Mouse (Mus musculus): ENCODE data around the gene S100a13. TPM values are rescaled to one million over a fixed set of nuclear protein-coding genes. Genes with fewer than 3 reads are reported as not detected.

S100a13 gene
- total RNA-seq (2021): 10 to 100 TPM; 20.9 to 21.8 TPM

DNA sequence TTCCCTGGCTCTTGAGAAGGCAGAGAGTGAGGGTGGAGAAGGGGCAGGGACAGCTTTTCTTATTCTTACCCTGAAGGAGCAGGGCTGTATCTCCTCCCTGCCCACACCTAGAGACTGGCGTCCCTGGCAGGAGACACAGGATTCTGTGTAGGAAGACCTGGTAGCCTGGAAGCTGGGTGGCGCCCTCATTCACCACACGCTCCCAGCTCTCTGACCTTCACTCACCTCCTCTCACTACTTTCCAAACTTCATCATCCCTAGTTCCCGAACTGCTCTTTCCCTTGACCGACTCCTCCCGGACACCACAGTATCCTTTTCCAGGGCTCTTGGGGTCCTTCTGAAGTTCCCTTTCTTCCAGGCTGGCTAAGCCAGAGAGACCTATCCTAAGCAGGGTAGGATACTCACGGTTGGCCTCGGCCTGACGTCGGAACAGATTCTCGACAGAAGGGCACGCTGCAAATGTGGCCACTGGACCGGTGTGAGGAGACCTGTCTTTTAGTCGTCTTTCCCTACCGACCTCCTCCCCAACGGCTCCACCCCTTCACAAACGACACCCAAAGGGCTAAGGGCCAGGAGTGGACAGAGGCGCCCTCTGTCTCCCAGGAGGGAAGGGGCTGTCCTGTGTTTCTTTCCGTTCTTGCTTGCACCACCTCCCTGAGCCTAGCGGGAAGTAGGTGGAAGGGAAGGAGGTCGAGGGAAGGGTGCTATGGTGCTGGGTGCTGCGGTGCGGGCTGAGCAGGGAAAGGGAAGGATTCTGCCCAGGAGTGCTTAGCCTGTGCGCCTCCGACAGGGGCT lies at the start of gene S100a13, which contains the start of gene S100a1:
S100a13 (plus strand) TSS at position 640 of the 795 bp plus-strand sequence.
S100a1 (minus strand) TSS at position 597 of the 795 bp plus-strand sequence.
- intact Hi-C loops (cut with DNase I): loop anchor here (5.0 kb wide), 1 partner anchor 138 kb away; the partner anchor contains the start of gene S100a7a
- peak; percentile 35 to 56 for DNase-seq (ENCODE audit: low spot score in 2 of 2)

GRCm38 (mm10) chr3:90464552-90465080 lies 49.6 kb upstream of the S100a13 start:
- no peak for DNase-seq (ENCODE audit: low spot score in 2 of 2)
- intact Hi-C loops (cut with DNase I): loop anchor here (5.0 kb wide), 1 partner anchor 32 kb away; the partner anchor contains the start of gene Ints3

DNA sequence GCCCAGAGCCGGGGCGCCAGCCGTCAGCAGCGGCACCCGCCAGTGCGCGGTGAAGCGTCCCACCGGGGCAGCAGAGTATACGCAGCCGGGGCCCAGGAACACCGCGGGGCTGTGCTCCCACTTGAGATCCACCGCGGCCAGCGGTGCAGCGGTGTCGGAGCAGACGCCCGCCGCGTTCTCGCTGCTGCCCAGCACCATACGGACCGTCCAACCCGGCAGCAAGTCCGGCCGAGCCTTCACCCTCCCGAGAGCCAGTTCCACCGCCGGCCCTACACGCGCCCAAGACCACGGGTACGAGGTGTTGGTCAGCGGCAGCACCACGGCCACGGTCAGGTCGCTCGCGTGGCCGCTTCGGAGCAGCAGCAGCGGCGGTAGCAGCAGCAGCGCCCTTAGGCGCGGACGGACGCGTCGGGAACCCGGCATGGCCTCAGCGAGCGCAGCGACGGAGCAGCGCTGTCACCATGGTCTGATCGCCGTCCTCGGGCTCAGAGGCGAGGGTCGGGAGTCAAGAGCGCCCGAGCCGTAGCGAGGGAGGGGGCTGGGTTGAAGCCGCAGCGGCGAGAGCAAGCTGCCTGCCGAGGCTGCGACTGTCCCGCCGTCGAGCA lies 49.1 kb upstream of the S100a13 start:
- no peak for DNase-seq (ENCODE audit: low spot score in 2 of 2)
- intact Hi-C loops (cut with DNase I): loop anchor here (5.0 kb wide), 1 partner anchor 33 kb away; the partner anchor contains the start of gene Ints3

DNA sequence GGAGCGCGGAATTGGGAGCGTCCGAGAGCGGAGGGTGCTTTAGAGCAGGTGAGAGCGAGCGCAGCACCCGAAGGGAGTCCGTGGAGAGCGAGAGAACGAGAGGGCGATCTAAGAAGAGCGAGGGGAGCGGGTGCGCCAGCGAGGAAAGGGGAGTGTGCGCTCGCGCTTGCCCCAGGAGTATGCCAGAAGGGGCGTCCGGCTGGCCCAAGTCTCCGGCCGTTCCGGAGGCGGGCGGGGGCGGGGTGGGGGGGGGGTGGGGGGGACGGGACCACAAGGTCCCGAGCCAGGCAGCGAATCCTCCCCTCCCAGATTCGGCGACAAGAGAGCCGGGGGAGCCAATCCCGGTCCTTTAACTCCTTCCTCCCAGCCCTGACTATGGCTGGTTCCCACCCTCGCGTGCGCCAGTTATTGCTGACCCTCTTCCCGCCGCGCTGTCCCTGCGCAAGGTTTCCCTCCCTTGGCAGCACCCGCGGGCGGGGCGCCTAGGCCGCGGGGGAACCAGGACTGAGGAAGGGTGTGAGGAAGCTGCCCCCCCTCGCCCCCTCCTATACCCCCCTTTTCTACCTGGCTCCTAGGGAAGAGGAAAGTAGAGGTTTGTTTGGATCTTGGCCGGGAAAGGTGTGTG lies 48.4 kb upstream of the S100a13 start, which contains the start of gene Npr1:
Npr1 (minus strand) TSS at position 181 of the 625 bp plus-strand sequence.
- intact Hi-C loops (cut with DNase I): loop anchor here (1.0 to 5.0 kb wide), 2 partner anchors 33 to 53 kb away; partner anchors contain the start of gene Ints3
- DNase-seq (ENCODE audit: low spot score in 2 of 2): no peak

GRCm38 (mm10) chr3:90466311-90466766 lies 47.9 kb upstream of the S100a13 start:
- intact Hi-C loops (cut with DNase I): loop anchor here (1.0 to 5.0 kb wide), 2 partner anchors 34 to 54 kb away; partner anchors contain the start of gene Ints3
- peak in 1 of 2 experiments; percentile 56 for DNase-seq (ENCODE audit: low spot score in 2 of 2)

DNA sequence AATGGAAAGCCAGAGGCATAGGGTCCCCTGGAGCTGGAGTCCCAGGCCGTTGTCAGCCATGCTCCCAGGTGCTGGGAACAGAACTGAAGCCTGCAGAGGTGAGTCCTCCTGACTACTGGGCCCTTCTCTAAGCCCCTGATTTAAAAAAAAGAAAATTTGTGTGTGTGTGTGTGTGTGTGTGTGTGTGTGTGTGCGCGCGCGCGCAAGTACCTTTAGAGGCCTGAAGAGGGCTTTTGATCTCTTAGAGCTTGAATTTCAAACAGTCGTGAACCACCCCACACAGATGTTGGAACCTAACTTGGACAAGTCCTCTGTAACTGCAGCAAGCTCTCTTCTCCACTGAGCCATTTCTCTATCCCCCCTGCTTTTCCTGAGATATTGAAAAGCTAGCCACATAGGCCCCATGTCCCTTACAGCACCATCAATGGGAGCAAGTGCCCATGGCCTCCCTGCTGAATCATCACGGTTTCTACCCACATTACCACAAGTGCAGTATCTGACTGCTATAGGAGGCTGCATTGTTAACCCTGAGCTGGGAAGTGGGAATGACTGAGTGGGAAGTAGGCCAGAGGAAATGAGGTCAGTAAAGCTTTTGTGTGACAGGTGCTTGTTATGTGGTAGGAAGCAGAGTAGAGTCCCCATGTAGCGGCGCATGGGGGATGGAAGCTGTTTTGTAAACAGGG lies 46.5 kb upstream of the S100a13 start:
- no peak for DNase-seq (ENCODE audit: low spot score in 2 of 2)
- intact Hi-C loops (cut with DNase I): loop anchor here (5.0 kb wide), 1 partner anchor 35 kb away; the partner anchor contains the start of gene Ints3

- no peak for DNase-seq (ENCODE audit: low spot score in 2 of 2)
- intact Hi-C loops (cut with DNase I): no loop called here
Measured at GRCm38 (mm10) chr3:90472213-90472612, 42.0 kb upstream of the S100a13 start.

GRCm38 (mm10) chr3:90475151-90475830 lies 38.9 kb upstream of the S100a13 start:
- intact Hi-C loops (cut with DNase I): no loop called here
- no peak for DNase-seq (ENCODE audit: low spot score in 2 of 2)

- peak; percentile 96 to 97 for DNase-seq (ENCODE audit: low spot score in 2 of 2)
- intact Hi-C loops (cut with DNase I): no loop called here
Measured at GRCm38 (mm10) chr3:90475831-90476611, 38.2 kb upstream of the S100a13 start, which contains the start of gene Ilf2. TSS of gene Ilf2 (plus strand) at chr3:90476126.

- no peak for DNase-seq (ENCODE audit: low spot score in 2 of 2)
- intact Hi-C loops (cut with DNase I): no loop called here
Measured at GRCm38 (mm10) chr3:90486998-90487397, 27.2 kb upstream of the S100a13 start.

GRCm38 (mm10) chr3:90488576-90488975 lies 25.7 kb upstream of the S100a13 start:
- intact Hi-C loops (cut with DNase I): no loop called here
- no peak for DNase-seq (ENCODE audit: low spot score in 2 of 2)

DNA sequence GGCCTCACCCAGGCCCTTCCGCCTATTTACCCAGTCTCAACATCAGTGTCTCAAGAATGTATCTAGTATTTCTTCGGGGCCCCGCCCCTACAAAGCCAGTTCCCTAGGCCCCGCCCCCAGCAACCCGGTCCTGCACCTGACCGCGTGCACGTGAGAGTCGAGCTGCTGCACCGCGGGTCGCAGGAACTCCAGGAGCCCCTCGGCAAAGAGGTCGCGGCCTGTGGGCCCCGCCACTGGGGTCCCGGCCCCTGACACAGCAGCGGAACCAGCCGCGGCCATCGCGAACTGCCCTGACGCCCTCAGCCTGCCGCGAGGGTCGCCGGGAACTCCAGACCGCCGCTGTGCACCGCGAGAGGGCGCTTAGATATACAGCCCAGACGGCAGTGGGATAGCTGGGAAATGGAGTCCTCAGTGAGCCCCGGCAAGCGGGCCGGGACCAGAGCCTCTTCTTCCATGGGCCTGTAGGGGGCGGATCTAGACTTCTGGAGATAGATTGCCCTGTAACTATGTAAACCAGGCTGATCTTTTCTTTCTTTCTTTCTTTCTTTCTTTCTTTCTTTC lies 23.5 kb upstream of the S100a13 start, which contains the start of gene Snapin:
Snapin (minus strand) TSS at position 338 of the 561 bp plus-strand sequence.
- DNase-seq (ENCODE audit: low spot score in 2 of 2): peak; percentile 93 to 96
- intact Hi-C loops (cut with DNase I): loop anchor here (5.0 kb wide), 1 partner anchor 222 kb away; no protein-coding TSS in a partner anchor

GRCm38 (mm10) chr3:90491350-90491749 lies 22.9 kb upstream of the S100a13 start:
- intact Hi-C loops (cut with DNase I): loop anchor here (5.0 kb wide), 1 partner anchor 221 kb away; no protein-coding TSS in a partner anchor
- DNase-seq (ENCODE audit: low spot score in 2 of 2): no peak

- intact Hi-C loops (cut with DNase I): loop anchor here (2.0 to 5.0 kb wide), 2 partner anchors 159 to 218 kb away; no protein-coding TSS in a partner anchor
- DNase-seq (ENCODE audit: low spot score in 2 of 2): no peak
Measured at GRCm38 (mm10) chr3:90493831-90494540, 20.2 kb upstream of the S100a13 start.

DNA sequence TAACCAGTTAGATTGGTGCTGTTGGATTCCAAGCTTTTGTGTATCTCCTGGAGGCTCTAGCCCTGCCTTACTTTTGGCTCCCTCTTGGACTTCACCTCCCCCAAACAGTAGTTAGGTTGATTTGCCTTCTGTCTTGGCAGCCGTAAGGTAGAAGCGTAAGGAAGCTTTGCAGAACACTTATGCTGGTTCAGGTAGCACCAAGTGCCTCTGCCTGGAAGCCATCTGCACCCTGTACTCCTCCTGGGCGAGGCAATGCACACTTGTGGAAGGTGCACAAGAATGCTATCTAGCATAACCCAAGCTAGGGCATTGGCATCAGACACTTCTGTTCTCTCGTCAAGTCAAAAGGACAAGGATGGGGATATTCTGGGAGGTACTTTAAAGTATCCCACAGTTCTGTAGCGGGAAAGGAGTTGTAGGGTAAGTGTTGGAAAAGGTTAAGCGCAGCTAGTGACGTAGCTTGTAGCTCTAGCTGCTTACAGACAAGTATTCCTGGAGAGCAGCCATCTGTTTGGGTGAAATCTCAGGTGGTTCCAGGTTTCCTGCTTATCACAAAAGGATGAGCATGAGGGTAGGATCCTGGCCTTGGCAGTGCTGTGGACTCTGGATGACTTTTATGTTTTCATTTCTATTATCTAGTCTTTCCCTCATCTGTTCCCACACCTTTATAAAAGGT lies 18.2 kb upstream of the S100a13 start:
- no peak for DNase-seq (ENCODE audit: low spot score in 2 of 2)
- intact Hi-C loops (cut with DNase I): loop anchor here (2.0 kb wide), 1 partner anchor 157 kb away; no protein-coding TSS in a partner anchor

DNA sequence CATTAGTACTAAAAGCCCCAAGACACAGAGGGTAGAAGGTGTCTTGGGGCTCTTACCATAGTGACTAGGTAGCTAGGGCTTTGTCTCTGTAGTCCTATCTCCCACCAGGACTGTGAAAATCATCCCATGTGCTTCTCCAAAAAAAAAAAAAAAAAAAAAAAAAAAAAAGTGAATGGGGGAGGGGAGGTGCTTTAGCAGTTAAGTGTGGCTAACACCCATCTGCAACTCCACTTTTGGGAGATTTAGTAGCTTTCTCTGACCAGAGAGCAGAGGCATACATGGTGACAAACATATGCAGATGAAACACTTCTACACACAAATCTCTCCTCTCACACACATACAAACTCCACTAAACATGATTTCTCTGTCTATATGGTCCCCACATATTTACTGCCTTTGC lies 16.6 kb upstream of the S100a13 start:
- DNase-seq (ENCODE audit: low spot score in 2 of 2): no peak
- intact Hi-C loops (cut with DNase I): no loop called here
